Mouse (Mus musculus) ES-Bruce4 (cell line): ENCODE data around the gene Prdm10.

Experiments
- CTCF ChIP-seq: IDR thresholded peaks from one replicate; pipeline ENCODE4 v1.8.1; 2011; ENCODE audit warnings: low read depth, low read length
- POLR2A ChIP-seq: IDR thresholded peaks from one replicate; pipeline ENCODE4 v1.8.1; 2011; ENCODE audit warnings: low read length; ENCODE audit not compliant: insufficient read depth

GRCm38 (mm10) chr9:31272160-31272559 lies 8.2 kb upstream of the Prdm10 start:
- TF ChIP-seq CTCF = no peak
- TF ChIP-seq POLR2A = no peak
